ENCODE assay signal across 25 mouse cellular contexts in the genomic region with DNA sequence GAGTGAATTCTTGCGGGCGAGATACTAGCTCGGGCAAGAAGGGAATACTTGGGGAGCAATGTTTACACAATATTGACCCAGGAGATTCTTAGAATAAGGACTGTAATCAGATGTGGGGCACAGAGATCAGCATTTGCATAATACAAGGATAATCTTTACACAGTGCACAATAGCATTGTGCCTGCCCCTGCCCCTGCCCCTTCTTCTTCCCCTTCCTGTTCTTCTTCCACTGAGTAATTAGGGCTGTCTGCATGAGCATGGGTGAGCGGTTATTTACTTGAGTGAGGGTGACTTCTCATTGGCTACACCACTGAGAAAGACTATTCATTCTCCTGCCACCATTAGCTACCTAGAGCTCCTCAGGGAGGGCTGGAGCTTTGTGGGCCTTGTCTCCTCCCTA. TPM values are rescaled to one million over a fixed set of nuclear protein-coding genes. Genes with fewer than 3 reads are reported as not detected.
DNase-seq lines count a peak whose midpoint lies in the region; ATAC-seq lines count a peak whose summit lies in the region.
"Had no signal": no experiment of that assay in that cellular context is flagged by ENCODE, and none has a peak within 500 bp of the region (broad histone marks: within the 10 kb centered on the region; RNA-seq: fewer than 3 reads in every experiment).

No protein-coding gene starts in this region.

- H3K4me2 ChIP-seq in forebrain, embryonic 16.5 days (ENCODE audit: low read length) = no peak overlapping the region
- no peak overlapping the region for H3K4me2 ChIP-seq in midbrain, embryonic 15.5 days
- H3K4me2 ChIP-seq in midbrain, embryonic 13.5 days (replicated peaks) = peak overlapping the region; percentile 20; the same call in 1 of the 2 replicates
- H3K4me2 ChIP-seq in midbrain, embryonic 16.5 days (ENCODE audit: low read length) = no peak overlapping the region
- H3K4me2 ChIP-seq: heart, embryonic 13.5 days; hindbrain, embryonic 14.5 days had no signal

- H3K27me3 ChIP-seq in forebrain, embryonic 10.5 days (ENCODE audit: poor library complexity, severe bottlenecking) = no peaks in the 10 kb centered on the region
- H3K27me3 ChIP-seq in forebrain, embryonic 16.5 days (replicated peaks; ENCODE audit: control insufficient read depth, insufficient read depth, low read length) = no peaks in the 10 kb centered on the region
- H3K27me3 ChIP-seq in midbrain, embryonic 10.5 days (ENCODE audit: low read depth, poor library complexity, severe bottlenecking) = no peaks in the 10 kb centered on the region
- no peaks in the 10 kb centered on the region for H3K27me3 ChIP-seq in midbrain, embryonic 15.5 days (replicated peaks)
- H3K27me3 ChIP-seq in midbrain, embryonic 13.5 days = no peaks in the 10 kb centered on the region
- H3K27me3 ChIP-seq in midbrain, embryonic 16.5 days (ENCODE audit: control insufficient read depth, insufficient read depth, low read depth, low read length) = no peaks in the 10 kb centered on the region
- H3K27me3 ChIP-seq: heart, embryonic 13.5 days had no signal

- H3K4me3 ChIP-seq in forebrain, embryonic 10.5 days = no peak overlapping the region; the same call in 1 of the 2 replicates
- H3K4me3 ChIP-seq in forebrain, embryonic 16.5 days (replicated peaks; ENCODE audit: low read length) = no peak overlapping the region
- peak overlapping the region; percentile 27 for H3K4me3 ChIP-seq in midbrain, embryonic 10.5 days
- no peak overlapping the region for H3K4me3 ChIP-seq in midbrain, embryonic 15.5 days
- no peak overlapping the region for H3K4me3 ChIP-seq in midbrain, embryonic 13.5 days (replicated peaks)
- H3K4me3 ChIP-seq in midbrain, embryonic 16.5 days (ENCODE audit: low read depth, low read length) = no peak overlapping the region
- H3K4me3 ChIP-seq: heart, adult 2 months; heart, embryonic 10.5 days; heart, embryonic 13.5 days had no signal

- peaks cover 18% of the 10 kb centered on the region for H3K4me1 ChIP-seq in forebrain, embryonic 10.5 days
- H3K4me1 ChIP-seq in forebrain, embryonic 16.5 days (replicated peaks; ENCODE audit: control insufficient read depth, insufficient read depth, low read length) = no peaks in the 10 kb centered on the region
- H3K4me1 ChIP-seq in midbrain, embryonic 10.5 days = peaks cover 28% of the 10 kb centered on the region
- peaks cover 2% of the 10 kb centered on the region; the same call in 1 of the 2 replicates for H3K4me1 ChIP-seq in midbrain, embryonic 15.5 days
- H3K4me1 ChIP-seq in midbrain, embryonic 13.5 days (replicated peaks) = peaks cover 12% of the 10 kb centered on the region
- no peaks in the 10 kb centered on the region for H3K4me1 ChIP-seq in midbrain, embryonic 16.5 days (ENCODE audit: control insufficient read depth, insufficient read depth, low read length)
- H3K4me1 ChIP-seq: heart, embryonic 10.5 days had no signal

- 58% methylated on average over 4 of the region's 4 CpGs for WGBS in forebrain, embryonic 10.5 days
- WGBS in forebrain, embryonic 16.5 days = 36% methylated on average over 4 of the region's 4 CpGs
- 61% methylated on average over 4 of the region's 4 CpGs for WGBS in midbrain, embryonic 10.5 days
- 44% methylated on average over 4 of the region's 4 CpGs for WGBS in midbrain, embryonic 15.5 days
- WGBS in midbrain, embryonic 13.5 days = 38% methylated on average over 4 of the region's 4 CpGs
- 52% methylated on average over 4 of the region's 4 CpGs for WGBS in midbrain, embryonic 16.5 days

- H3K27ac ChIP-seq in forebrain, embryonic 10.5 days = peak overlapping the region; percentile 25
- H3K27ac ChIP-seq in forebrain, embryonic 16.5 days (ENCODE audit: low read length) = no peak overlapping the region
- peak overlapping the region; percentile 58 for H3K27ac ChIP-seq in midbrain, embryonic 10.5 days (replicated peaks)
- no peak overlapping the region for H3K27ac ChIP-seq in midbrain, embryonic 15.5 days
- 0 out of 2 replicates have a peak overlapping the region, but pooled peaks have one; percentile 30 for H3K27ac ChIP-seq in midbrain, embryonic 13.5 days
- no peak overlapping the region for H3K27ac ChIP-seq in midbrain, embryonic 16.5 days (ENCODE audit: low read length)
- H3K27ac ChIP-seq: heart, adult 2 months; heart, embryonic 10.5 days; heart, embryonic 13.5 days; hindbrain, embryonic 14.5 days; hindbrain, postnatal 0 days had no signal

- H3K9ac ChIP-seq in forebrain, embryonic 16.5 days (replicated peaks; ENCODE audit: low read depth, low read length) = no peak overlapping the region
- H3K9ac ChIP-seq in midbrain, embryonic 15.5 days = no peak overlapping the region
- H3K9ac ChIP-seq in midbrain, embryonic 13.5 days (replicated peaks) = no peak overlapping the region
- no peak overlapping the region for H3K9ac ChIP-seq in midbrain, embryonic 16.5 days (ENCODE audit: low read depth, low read length)
- H3K9ac ChIP-seq: heart, embryonic 13.5 days; hindbrain, embryonic 14.5 days had no signal

- H3K36me3 ChIP-seq in forebrain, embryonic 10.5 days (replicated peaks) = no peaks in the 10 kb centered on the region
- H3K36me3 ChIP-seq in forebrain, embryonic 16.5 days (ENCODE audit: control insufficient read depth, insufficient read depth) = no peaks in the 10 kb centered on the region
- no peaks in the 10 kb centered on the region for H3K36me3 ChIP-seq in midbrain, embryonic 10.5 days
- no peaks in the 10 kb centered on the region for H3K36me3 ChIP-seq in midbrain, embryonic 15.5 days (replicated peaks)
- no peaks in the 10 kb centered on the region for H3K36me3 ChIP-seq in midbrain, embryonic 13.5 days
- no peaks in the 10 kb centered on the region for H3K36me3 ChIP-seq in midbrain, embryonic 16.5 days (ENCODE audit: control insufficient read depth, insufficient read depth, low read length)
- H3K36me3 ChIP-seq: heart, embryonic 10.5 days; heart, embryonic 13.5 days had no signal

- no peak for ATAC-seq in forebrain, embryonic 16.5 days
- no peak for ATAC-seq in midbrain, embryonic 15.5 days (replicated peaks)
- ATAC-seq in midbrain, embryonic 13.5 days = peak; percentile 53; the same call in 1 of the 2 replicates
- no peak for ATAC-seq in midbrain, embryonic 16.5 days
- ATAC-seq: activated CD4-positive, CD25-positive, alpha-beta regulatory T cell, adult 4 months; forebrain, embryonic 14.5 days; hindbrain, postnatal 0 days; inflammation-experienced regulatory T-cells, adult 6 months had no signal

- no peaks in the 10 kb centered on the region for H3K9me3 ChIP-seq in forebrain, embryonic 10.5 days
- no peaks in the 10 kb centered on the region for H3K9me3 ChIP-seq in forebrain, embryonic 16.5 days (ENCODE audit: control insufficient read depth, low read length)
- no peaks in the 10 kb centered on the region for H3K9me3 ChIP-seq in midbrain, embryonic 10.5 days (replicated peaks)
- no peaks in the 10 kb centered on the region for H3K9me3 ChIP-seq in midbrain, embryonic 15.5 days
- no peaks in the 10 kb centered on the region for H3K9me3 ChIP-seq in midbrain, embryonic 13.5 days
- H3K9me3 ChIP-seq in midbrain, embryonic 16.5 days (replicated peaks; ENCODE audit: control insufficient read depth, low read length, poor library complexity, severe bottlenecking) = no peaks in the 10 kb centered on the region
- H3K9me3 ChIP-seq: heart, embryonic 10.5 days; heart, embryonic 13.5 days had no signal

- DNase-seq in forebrain, embryonic 10.5 days (ENCODE audit: extremely low spot score, low spot score) = no peak
- no peak for DNase-seq in midbrain, embryonic 10.5 days (ENCODE audit: low spot score)
- DNase-seq: adrenal gland, adult 8-10 months; adrenal gland, postnatal 25 days; cerebellum, adult 11-12 months; cerebellum, adult 8-10 months; cerebellum, postnatal 10 days; cerebellum, postnatal 36 days; embryo, embryonic 11 days; gastrocnemius, postnatal 10 days; gastrocnemius, postnatal 36 days; heart, adult 2 months; heart, postnatal 14 days; heart, postnatal 4 days had no signal

RNA-seq across cellular contexts. Expression of a gene that starts 6.9 kb away (rescaled TPM):
- 16.8 and 24.4 TPM in 2 replicates for polyA plus RNA-seq in forebrain, embryonic 10.5 days (2016; fragmentation: Nextera tagmentation; extraction: Ambion mirVana)
- polyA plus RNA-seq in forebrain, embryonic 16.5 days (2015; fragmentation: Nextera tagmentation; extraction: Ambion mirVana) = 63.1 and 94.4 TPM in 2 replicates
- polyA plus RNA-seq in midbrain, embryonic 10.5 days (2016; fragmentation: Nextera tagmentation; extraction: Ambion mirVana) = 17.4 and 29.0 TPM in 2 replicates
- polyA plus RNA-seq in midbrain, embryonic 15.5 days (2015; fragmentation: Nextera tagmentation; extraction: Ambion mirVana) = 93.2 and 105 TPM in 2 replicates
- polyA plus RNA-seq in midbrain, embryonic 13.5 days (2015; fragmentation: Nextera tagmentation; extraction: Ambion mirVana) = 57.5 and 65.5 TPM in 2 replicates
- polyA plus RNA-seq in midbrain, embryonic 16.5 days (2015; fragmentation: Nextera tagmentation; extraction: Ambion mirVana) = 83.5 and 89.1 TPM in 2 replicates
- polyA plus RNA-seq: activated CD4-positive, CD25-positive, alpha-beta regulatory T cell, adult 4 months; heart, embryonic 10.5 days had no signal

RNA-seq across cellular contexts. Expression of a gene that starts 46.4 kb away (rescaled TPM):
- polyA plus RNA-seq in forebrain, embryonic 10.5 days (2016; fragmentation: Nextera tagmentation; extraction: Ambion mirVana) = 91.3 and 91.7 TPM in 2 replicates
- 83.3 and 101 TPM in 2 replicates for polyA plus RNA-seq in forebrain, embryonic 16.5 days (2015; fragmentation: Nextera tagmentation; extraction: Ambion mirVana)
- polyA plus RNA-seq in midbrain, embryonic 10.5 days (2016; fragmentation: Nextera tagmentation; extraction: Ambion mirVana) = 96.7 and 101 TPM in 2 replicates
- polyA plus RNA-seq in midbrain, embryonic 15.5 days (2015; fragmentation: Nextera tagmentation; extraction: Ambion mirVana) = 84.6 and 91.6 TPM in 2 replicates
- polyA plus RNA-seq in midbrain, embryonic 13.5 days (2015; fragmentation: Nextera tagmentation; extraction: Ambion mirVana) = 95.4 and 98.6 TPM in 2 replicates
- polyA plus RNA-seq in midbrain, embryonic 16.5 days (2015; fragmentation: Nextera tagmentation; extraction: Ambion mirVana) = 90.3 and 92.0 TPM in 2 replicates

Comparison
In these comparisons a context has a peak if more than half of its experiments do, and no peak if none do; other contexts are left out.
1. H3K27ac ChIP-seq: peak in forebrain, embryonic 10.5 days (single experiment), midbrain, embryonic 10.5 days (single experiment) and midbrain, embryonic 13.5 days (single experiment); none in forebrain, embryonic 16.5 days (single experiment), midbrain, embryonic 15.5 days (single experiment) and midbrain, embryonic 16.5 days (single experiment).